Mouse (Mus musculus) stomach, postnatal 0 days (tissue): ENCODE measurements at regions not wholly inside any gene's neighbourhood (a gene's known extent, or its start where the extent isn't known, plus 50 kb on each side); places are given as distances from the start of the nearest gene placed in this dataset.

Experiments used
- CTCF ChIP-seq: IDR thresholded peaks from 2 replicates; pipeline ENCODE4 v1.5.1; 2016; ENCODE audit warnings: antibody characterized with exemption, low read depth, mild to moderate bottlenecking, moderate library complexity
- EP300 ChIP-seq: optimal IDR thresholded peaks from 2 replicates; pipeline ENCODE3; 2016; ENCODE audit warnings: antibody characterized with exemption

DNA sequence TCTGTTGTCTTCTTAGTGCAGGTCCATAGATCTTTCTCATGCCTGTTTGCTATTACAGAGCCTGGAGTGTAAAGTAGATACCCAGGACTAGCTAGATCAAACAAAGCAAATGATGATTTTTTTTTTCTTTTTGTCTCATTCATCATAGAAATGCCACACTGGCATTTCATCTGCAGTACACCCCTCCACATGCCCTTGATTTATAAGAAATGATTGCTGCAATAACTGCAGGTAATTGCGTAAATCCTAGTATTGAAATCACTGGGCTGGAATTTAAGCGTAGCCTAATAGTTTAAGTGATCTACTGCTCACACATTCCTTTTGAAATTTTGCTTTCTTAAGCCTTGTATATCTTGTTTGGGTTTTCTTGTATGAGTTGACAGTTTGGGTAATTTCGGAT lies 581.4 kb downstream of the Trim52 start:
- TF ChIP-seq CTCF = no peak
- no peak for TF ChIP-seq EP300
